In genomic region chr7:99693387-99693786, GRCm38 (mm10) we compare ENCODE assay signal across 32 mouse cellular contexts. TPM values are rescaled to one million over a fixed set of nuclear protein-coding genes. Genes with fewer than 3 reads are reported as not detected.
DNase-seq lines count a peak whose midpoint lies in the region; ATAC-seq and TF ChIP-seq lines count a peak whose summit lies in the region.
"Had no signal": no experiment of that assay in that cellular context is flagged by ENCODE, and none has a peak within 500 bp of the region (broad histone marks: within the 10 kb centered on the region; RNA-seq: fewer than 3 reads in every experiment).

No protein-coding gene starts in this region.

- intact Hi-C loops in heart, adult 2 months (cut with DNase I), result no loop called here

- H3K9ac ChIP-seq in heart, adult 2 months (ENCODE audit: low read depth, low read length), result no peak overlapping the region
- H3K9ac ChIP-seq in intestine, embryonic 16.5 days (ENCODE audit: low read depth, low read length), result no peak overlapping the region
- no peak overlapping the region for H3K9ac ChIP-seq in midbrain, embryonic 14.5 days (replicated peaks; ENCODE audit: low read length)
- H3K9ac ChIP-seq: embryonic facial prominence, embryonic 13.5 days; embryonic facial prominence, embryonic 15.5 days; forebrain, embryonic 12.5 days had no signal

- H3K27ac ChIP-seq in heart, adult 2 months, result peak overlapping the region; percentile 79; the same call in 1 of the 2 replicates
- H3K27ac ChIP-seq in brown adipose tissue, adult 24 weeks (replicated peaks; ENCODE audit: low read depth, low read length), result peak overlapping the region; percentile 92; the same call in 1 of the 2 replicates
- no peak overlapping the region for H3K27ac ChIP-seq in intestine, embryonic 16.5 days (ENCODE audit: low read length)
- no peak overlapping the region for H3K27ac ChIP-seq in midbrain, embryonic 14.5 days (replicated peaks; ENCODE audit: low read depth, low read length)
- H3K27ac ChIP-seq: embryonic facial prominence, embryonic 13.5 days; embryonic facial prominence, embryonic 15.5 days; forebrain, embryonic 10.5 days; forebrain, embryonic 12.5 days had no signal

- no peak for DNase-seq in heart, adult 2 months
- no peak for DNase-seq in heart, adult 9 months (ENCODE audit: low spot score in 2 of 2)
- peak; percentile 64 for DNase-seq in large intestine, adult 2 months (ENCODE audit: low read depth, low spot score)
- no peak for DNase-seq in midbrain, embryonic 14.5 days
- no peak for DNase-seq in cerebellum, adult 18-20 months
- no peak for DNase-seq in gastrocnemius, postnatal 25 days
- DNase-seq: adrenal gland, adult 8-10 months; adrenal gland, postnatal 14 days; adrenal gland, postnatal 36 days; B cell, adult 2 months; cerebellum, adult 11 months; cerebellum, adult 2 months; cerebellum, adult 9-10 months; cerebellum, postnatal 14 days; cerebellum, postnatal 36 days; embryo, embryonic 11 days had no signal

- no peak for TF ChIP-seq CTCF in heart, adult 2 months (IDR thresholded peaks at IDR 0.05)

- peaks cover 40% of the 10 kb centered on the region for H3K4me1 ChIP-seq in heart, adult 2 months (ENCODE audit: control insufficient read depth, insufficient read depth, low read length)
- peaks cover 59% of the 10 kb centered on the region for H3K4me1 ChIP-seq in brown adipose tissue, adult 24 weeks (ENCODE audit: control insufficient read depth, insufficient read depth, insufficient read length, low read length)
- H3K4me1 ChIP-seq in intestine, embryonic 16.5 days (ENCODE audit: control insufficient read depth, insufficient read depth, low read length), result peaks cover 16% of the 10 kb centered on the region
- H3K4me1 ChIP-seq in midbrain, embryonic 14.5 days (ENCODE audit: control insufficient read depth, insufficient read depth, low read length), result no peaks in the 10 kb centered on the region
- H3K4me1 ChIP-seq: embryonic facial prominence, embryonic 13.5 days; embryonic facial prominence, embryonic 15.5 days; forebrain, embryonic 10.5 days had no signal

- no peaks in the 10 kb centered on the region for H3K9me3 ChIP-seq in intestine, embryonic 16.5 days (ENCODE audit: control insufficient read depth, low read length)
- H3K9me3 ChIP-seq in midbrain, embryonic 14.5 days (ENCODE audit: control insufficient read depth, low read length), result no peaks in the 10 kb centered on the region
- H3K9me3 ChIP-seq: embryonic facial prominence, embryonic 13.5 days; embryonic facial prominence, embryonic 15.5 days; forebrain, embryonic 10.5 days; forebrain, embryonic 12.5 days; G1E had no signal

- TF ChIP-seq EP300 in heart, adult 2 months (IDR thresholded peaks at IDR 0.05; ENCODE audit: insufficient read depth, low read depth, low read length), result no peak

- peak; percentile 68 for ATAC-seq in intestine, embryonic 16.5 days
- ATAC-seq in midbrain, embryonic 14.5 days (ENCODE audit: low FRiP score, low TSS enrichment), result no peak
- ATAC-seq: activated CD4-positive, CD25-positive, alpha-beta regulatory T cell, adult 4 months; CD4-positive, CD25-positive, alpha-beta regulatory T cell, adult 4 months; forebrain, embryonic 14.5 days; forebrain, embryonic 16.5 days; Patski had no signal

- H3K4me2 ChIP-seq in intestine, embryonic 16.5 days (ENCODE audit: low read depth, low read length), result no peak overlapping the region
- no peak overlapping the region for H3K4me2 ChIP-seq in midbrain, embryonic 14.5 days (ENCODE audit: low read length)
- H3K4me2 ChIP-seq: embryonic facial prominence, embryonic 13.5 days; embryonic facial prominence, embryonic 15.5 days; forebrain, embryonic 12.5 days had no signal

- no peaks in the 10 kb centered on the region for H3K79me2 ChIP-seq in heart, adult 2 months (replicated peaks; ENCODE audit: control insufficient read depth, insufficient read depth, low read length)

- H3K27me3 ChIP-seq in heart, adult 2 months (ENCODE audit: control insufficient read depth, insufficient read depth, low read length), result no peaks in the 10 kb centered on the region
- no peaks in the 10 kb centered on the region for H3K27me3 ChIP-seq in intestine, embryonic 16.5 days (replicated peaks; ENCODE audit: control insufficient read depth, insufficient read depth, low read length)
- H3K27me3 ChIP-seq in midbrain, embryonic 14.5 days (ENCODE audit: control insufficient read depth, insufficient read depth, low read length), result no peaks in the 10 kb centered on the region
- H3K27me3 ChIP-seq: embryonic facial prominence, embryonic 13.5 days; embryonic facial prominence, embryonic 15.5 days; forebrain, embryonic 12.5 days had no signal

- H3K36me3 ChIP-seq in heart, adult 2 months (ENCODE audit: control insufficient read depth, insufficient read depth, low read length), result peaks cover 15% of the 10 kb centered on the region
- H3K36me3 ChIP-seq in intestine, embryonic 16.5 days (ENCODE audit: control insufficient read depth, insufficient read depth, low read length), result no peaks in the 10 kb centered on the region
- H3K36me3 ChIP-seq in midbrain, embryonic 14.5 days (ENCODE audit: control insufficient read depth, insufficient read depth, low read length), result no peaks in the 10 kb centered on the region
- H3K36me3 ChIP-seq: embryonic facial prominence, embryonic 13.5 days; embryonic facial prominence, embryonic 15.5 days; forebrain, embryonic 10.5 days; forebrain, embryonic 12.5 days; G1E had no signal

- TF ChIP-seq POLR2A in heart, adult 2 months (IDR thresholded peaks at IDR 0.05; ENCODE audit: insufficient read depth, low read depth, low read length), result no peak

- H3K4me3 ChIP-seq in heart, adult 2 months, result no peak overlapping the region
- no peak overlapping the region for H3K4me3 ChIP-seq in brown adipose tissue, adult 24 weeks (ENCODE audit: insufficient read depth, low read depth, low read length)
- no peak overlapping the region for H3K4me3 ChIP-seq in intestine, embryonic 16.5 days (ENCODE audit: low read length)
- H3K4me3 ChIP-seq in midbrain, embryonic 14.5 days (replicated peaks; ENCODE audit: low read depth, low read length), result no peak overlapping the region
- H3K4me3 ChIP-seq: embryonic facial prominence, embryonic 13.5 days; embryonic facial prominence, embryonic 15.5 days; erythroblast, embryonic 14.5 days; forebrain, embryonic 10.5 days; forebrain, embryonic 12.5 days had no signal

- WGBS in heart, adult 2 months, result 92% methylated on average over 3 of the region's 3 CpGs
- 60% methylated on average over 3 of the region's 3 CpGs for WGBS in intestine, embryonic 16.5 days
- WGBS in large intestine, adult 2 months, result 33% methylated on average over 3 of the region's 3 CpGs
- WGBS in midbrain, embryonic 14.5 days, result 95% methylated on average over 3 of the region's 3 CpGs

RNA-seq across cellular contexts. Expression of gene Slco2b1, which starts 17.8 kb away (rescaled TPM):
- 10 to 100 TPM in 1 of 2 experiments, 1 to 10 TPM in 1; 8.5 to 10.1 TPM for total RNA-seq in heart, adult 2 months (2021)
- polyA plus RNA-seq in heart, adult 2 months (2012; rRNA removed), result 11.7 and 14.4 TPM in 2 replicates
- polyA plus RNA-seq in brown adipose tissue, adult 24 weeks (2012; ENCODE audit: insufficient read depth, insufficient read length, missing spikeins), result 8.4 and 9.7 TPM in 2 replicates
- 3.0 and 3.7 TPM in 2 replicates for polyA plus RNA-seq in intestine, embryonic 16.5 days (2015; fragmentation: Nextera tagmentation; extraction: Ambion mirVana)
- 25.2 and 43.8 TPM in 2 replicates for polyA plus RNA-seq in large intestine, adult 2 months (2012; rRNA removed)
- polyA plus RNA-seq in midbrain, embryonic 14.5 days (2014; fragmentation: Nextera tagmentation; extraction: Ambion mirVana), result 2.5 and 4.7 TPM in 2 replicates
- 1 to 10 TPM; 3.9 to 4.7 TPM for total RNA-seq in gastrocnemius, postnatal 25 days (2021)
- polyA plus RNA-seq: activated CD4-positive, CD25-positive, alpha-beta regulatory T cell, adult 4 months; erythroblast, embryonic 14.5 days; Patski had no signal

RNA-seq across cellular contexts. Expression of gene Olfr520, which starts 36.7 kb away (rescaled TPM):
- total RNA-seq in heart, adult 2 months (2021), result not detected
- not detected in 2 replicates for polyA plus RNA-seq in heart, adult 2 months (2012; rRNA removed)
- not detected in 2 replicates for polyA plus RNA-seq in brown adipose tissue, adult 24 weeks (2012; ENCODE audit: insufficient read depth, insufficient read length, missing spikeins)
- polyA plus RNA-seq in intestine, embryonic 16.5 days (2015; fragmentation: Nextera tagmentation; extraction: Ambion mirVana), result not detected in 2 replicates
- not detected in 2 replicates for polyA plus RNA-seq in large intestine, adult 2 months (2012; rRNA removed)
- polyA plus RNA-seq in midbrain, embryonic 14.5 days (2014; fragmentation: Nextera tagmentation; extraction: Ambion mirVana), result not detected in 2 replicates
- total RNA-seq in gastrocnemius, postnatal 25 days (2021), result not detected
- total RNA-seq: adrenal gland, adult 8-10 months; adrenal gland, postnatal 14 days; adrenal gland, postnatal 36 days; CH12.LX; common myeloid progenitor, adult 5-6 weeks had no signal
- polyA plus RNA-seq: activated CD4-positive, CD25-positive, alpha-beta regulatory T cell, adult 4 months; CD4-positive, CD25-positive, alpha-beta regulatory T cell, adult 4 months; cerebellum, adult 2 months; embryonic facial prominence, embryonic 11.5 days; embryonic facial prominence, embryonic 13.5 days; embryonic facial prominence, embryonic 15.5 days; erythroblast, embryonic 14.5 days; forebrain, embryonic 10.5 days; forebrain, embryonic 12.5 days; forebrain, embryonic 14.5 days; forebrain, embryonic 16.5 days; G1E; Patski had no signal

Comparison
In these comparisons a context has a peak if more than half of its experiments do, and no peak if none do; other contexts are left out.
1. H3K27ac ChIP-seq: peak in heart, adult 2 months (single experiment) and brown adipose tissue, adult 24 weeks (single experiment); none in intestine, embryonic 16.5 days (single experiment) and midbrain, embryonic 14.5 days (single experiment).